Mouse (Mus musculus) neural tube, embryonic 12.5 days (tissue): ENCODE measurements around the gene Areg. TPM values are rescaled to one million over a fixed set of nuclear protein-coding genes. Genes with fewer than 3 reads are reported as not detected.

Source experiments
- ATAC-seq: fragments of 200-750 bp; cut with Nextera tagmentation; 2 replicates; pipeline ENCODE4 v1.8.0; 2017; ENCODE audit warnings: low read depth, mild to moderate bottlenecking, moderate TSS enrichment, moderate library complexity; ENCODE audit not compliant: low FRiP score
- H3K27ac ChIP-seq: fragments of 300-500 bp; sonication (generic); 2 replicates; pipeline ENCODE4 v1.5.1; 2016
- H3K27me3 ChIP-seq: fragments of 300-500 bp; sonication (generic); replicated peaks from 2 replicates; pipeline ENCODE4 v1.6.1; 2016; ENCODE audit warnings: mild to moderate bottlenecking
- H3K36me3 ChIP-seq: fragments of 300-500 bp; sonication (generic); 2 replicates; pipeline ENCODE4 v1.6.1; 2016; ENCODE audit warnings: mild to moderate bottlenecking
- H3K4me1 ChIP-seq: fragments of 300-500 bp; sonication (generic); 2 replicates; pipeline ENCODE4 v1.6.1; 2016
- H3K4me2 ChIP-seq: fragments of 300-500 bp; sonication (generic); replicated peaks from 2 replicates; pipeline ENCODE4 v1.6.1; 2016; ENCODE audit warnings: mild to moderate bottlenecking
- H3K4me3 ChIP-seq: fragments of 300-500 bp; sonication (generic); 2 replicates; pipeline ENCODE4 v1.5.1; 2016
- H3K9ac ChIP-seq: fragments of 300-500 bp; sonication (generic); 2 replicates; pipeline ENCODE4 v1.6.1; 2016; ENCODE audit warnings: mild to moderate bottlenecking
- H3K9me3 ChIP-seq: fragments of 300-500 bp; sonication (generic); 2 replicates; pipeline ENCODE4 v1.6.1; 2016; ENCODE audit warnings: mild to moderate bottlenecking
- whole genome bisulfite sequencing: fragments of 180-500 bp; shearing (Covaris S2); methylation state at CpG from one replicate; pipeline ENCODE4 v1.1.7; 2016; 5-methylcytosine and 5-hydroxymethylcytosine counted together
- polyA plus RNA-seq: library from polyadenylated mRNA; unstranded; fragments of >200 nt; fragmentation: Nextera tagmentation; extraction: Ambion mirVana; gene quantifications from 2 replicates; pipeline ENCODE4 v1.2.1, GENCODE M21; 2016

Gene Areg
- polyA plus RNA-seq = 0.47 and 0.50 TPM in 2 replicates

GRCm38 (mm10) chr5:91139446-91139873 lies at the start of gene Areg:
TSS of gene Areg (plus strand) at chr5:91139599.
- Histone ChIP-seq H3K9me3 (no peaks in the 10 kb centered on the region), H3K27me3 (peaks cover 18% of the 10 kb centered on the region), H3K27ac (no peak within 1 kb of the TSS), H3K9ac (peak within 1 kb of the TSS; percentile 45), H3K4me3 (peak within 1 kb of the TSS; percentile 59), H3K36me3 (no peaks in the 10 kb centered on the region), H3K4me2 (peak within 1 kb of the TSS; percentile 91), H3K4me1 (peaks cover 8% of the 10 kb centered on the region; the same call in 1 of the 2 replicates)
- ATAC-seq = peak; percentile 91
- WGBS = under 1% methylated on average over 44 of the region's 44 CpGs

DNA sequence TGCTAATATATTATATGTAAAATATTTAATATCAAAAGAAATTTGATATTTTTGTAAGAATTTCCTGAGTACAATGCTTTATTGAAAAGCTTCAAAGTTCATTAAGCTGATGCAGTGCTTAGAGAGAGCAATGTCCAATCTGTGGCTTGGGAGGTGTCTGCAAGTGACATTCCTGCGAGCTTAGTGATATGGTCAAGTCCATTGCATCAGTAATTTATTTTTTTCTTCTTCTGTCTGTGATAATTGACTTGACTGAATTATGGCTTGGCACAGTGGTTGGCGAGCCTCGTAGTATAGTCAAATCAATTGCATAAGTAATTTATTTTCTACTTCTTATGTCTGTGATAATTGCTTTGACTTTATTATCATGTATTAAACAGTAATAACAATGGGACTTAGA lies 49.1 kb upstream of the Areg start:
- Histone ChIP-seq H3K9ac (no peak overlapping the region), H3K4me1 (no peaks in the 10 kb centered on the region), H3K27ac (no peak overlapping the region), H3K27me3 (no peaks in the 10 kb centered on the region), H3K4me3 (no peak overlapping the region), H3K9me3 (no peaks in the 10 kb centered on the region), H3K4me2 (no peak overlapping the region), H3K36me3 (no peaks in the 10 kb centered on the region)
- no peak for ATAC-seq
- 60% methylated on average over 3 of the region's 3 CpGs for WGBS

DNA sequence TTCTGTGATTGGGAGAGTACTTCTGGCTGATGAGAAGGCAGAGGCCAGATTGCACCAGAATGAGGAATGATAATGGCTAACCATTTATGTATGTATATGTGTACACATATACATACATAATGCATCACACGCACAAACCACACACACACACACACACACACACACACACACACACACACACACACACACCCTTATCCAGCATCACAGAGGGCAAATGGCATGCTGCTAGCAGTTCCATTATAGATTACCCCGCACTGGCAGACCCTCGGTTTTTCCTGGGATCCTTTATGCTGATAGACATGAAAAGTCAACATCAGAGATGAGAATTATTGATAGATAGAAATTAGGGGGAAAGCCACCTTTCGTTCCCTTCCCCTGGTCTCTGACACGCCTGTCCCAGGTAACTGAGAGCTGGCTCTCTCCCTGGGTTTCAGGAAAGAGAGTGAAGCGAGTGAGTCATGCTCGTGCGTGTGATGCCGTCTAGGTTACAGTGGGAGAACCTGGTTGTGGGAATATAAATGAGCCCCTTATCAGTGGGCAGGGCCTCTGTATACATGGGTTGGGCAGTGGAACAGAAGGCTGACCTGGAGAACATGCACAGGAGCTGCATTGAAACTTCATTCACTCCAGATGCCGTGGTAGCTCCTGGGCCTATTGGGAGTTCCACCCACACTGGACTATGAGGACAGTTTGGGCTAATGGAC lies 41.3 kb upstream of the Areg start:
- 91% methylated on average over 10 of the region's 10 CpGs for WGBS
- no peaks in the 10 kb centered on the region for H3K9me3 ChIP-seq
- no peak overlapping the region for H3K4me2 ChIP-seq
- no peaks in the 10 kb centered on the region for H3K36me3 ChIP-seq
- no peaks in the 10 kb centered on the region for H3K27me3 ChIP-seq
- ATAC-seq = no peak
- H3K4me3 ChIP-seq = no peak overlapping the region
- no peak overlapping the region for H3K9ac ChIP-seq
- no peaks in the 10 kb centered on the region for H3K4me1 ChIP-seq
- no peak overlapping the region for H3K27ac ChIP-seq

GRCm38 (mm10) chr5:91101742-91102141 lies 37.7 kb upstream of the Areg start:
- H3K9ac ChIP-seq = no peak overlapping the region
- WGBS = 94% methylated on average over 5 of the region's 5 CpGs

GRCm38 (mm10) chr5:91103943-91104665 lies 35.3 kb upstream of the Areg start:
- WGBS = 88% methylated on average over 7 of the region's 7 CpGs
- no peak overlapping the region for H3K27ac ChIP-seq
- H3K4me3 ChIP-seq = no peak overlapping the region
- H3K9me3 ChIP-seq = no peaks in the 10 kb centered on the region
- no peaks in the 10 kb centered on the region for H3K36me3 ChIP-seq
- no peak overlapping the region for H3K4me2 ChIP-seq
- no peak overlapping the region for H3K9ac ChIP-seq
- ATAC-seq = no peak
- H3K27me3 ChIP-seq = no peaks in the 10 kb centered on the region
- H3K4me1 ChIP-seq = no peaks in the 10 kb centered on the region

More at GRCm38 (mm10) chr5:91101742-91102141, 37.7 kb upstream of the Areg start:
- Histone ChIP-seq H3K4me2 (no peak overlapping the region), H3K27ac (no peak overlapping the region), H3K4me1 (no peaks in the 10 kb centered on the region), H3K4me3 (no peak overlapping the region), H3K27me3 (no peaks in the 10 kb centered on the region), H3K36me3 (no peaks in the 10 kb centered on the region), H3K9me3 (no peaks in the 10 kb centered on the region)
- ATAC-seq = no peak

DNA sequence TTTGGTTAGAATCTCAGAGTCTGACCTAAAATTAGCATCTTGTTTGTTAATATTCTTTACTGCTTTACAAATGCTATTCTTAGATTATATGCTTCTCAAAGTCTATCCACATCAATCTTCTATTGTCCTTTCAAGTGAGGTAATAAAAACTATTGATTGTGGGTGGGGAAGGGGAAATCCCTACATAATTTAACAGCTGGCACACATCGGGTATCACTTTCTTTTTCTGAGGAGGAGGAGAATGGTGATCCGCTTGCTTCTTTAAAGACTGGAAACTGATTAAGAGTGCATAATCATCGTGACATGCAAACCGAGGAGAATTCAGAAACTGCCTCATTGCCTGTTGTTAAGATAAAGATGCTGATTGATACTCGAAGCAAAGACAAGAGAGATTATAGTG lies 33.2 kb upstream of the Areg start:
- Histone ChIP-seq H3K4me3 (no peak overlapping the region), H3K27me3 (no peaks in the 10 kb centered on the region), H3K9me3 (no peaks in the 10 kb centered on the region), H3K4me2 (no peak overlapping the region), H3K27ac (no peak overlapping the region), H3K9ac (no peak overlapping the region), H3K4me1 (no peaks in the 10 kb centered on the region), H3K36me3 (no peaks in the 10 kb centered on the region)
- 73% methylated on average over 5 of the region's 5 CpGs for WGBS
- no peak for ATAC-seq

DNA sequence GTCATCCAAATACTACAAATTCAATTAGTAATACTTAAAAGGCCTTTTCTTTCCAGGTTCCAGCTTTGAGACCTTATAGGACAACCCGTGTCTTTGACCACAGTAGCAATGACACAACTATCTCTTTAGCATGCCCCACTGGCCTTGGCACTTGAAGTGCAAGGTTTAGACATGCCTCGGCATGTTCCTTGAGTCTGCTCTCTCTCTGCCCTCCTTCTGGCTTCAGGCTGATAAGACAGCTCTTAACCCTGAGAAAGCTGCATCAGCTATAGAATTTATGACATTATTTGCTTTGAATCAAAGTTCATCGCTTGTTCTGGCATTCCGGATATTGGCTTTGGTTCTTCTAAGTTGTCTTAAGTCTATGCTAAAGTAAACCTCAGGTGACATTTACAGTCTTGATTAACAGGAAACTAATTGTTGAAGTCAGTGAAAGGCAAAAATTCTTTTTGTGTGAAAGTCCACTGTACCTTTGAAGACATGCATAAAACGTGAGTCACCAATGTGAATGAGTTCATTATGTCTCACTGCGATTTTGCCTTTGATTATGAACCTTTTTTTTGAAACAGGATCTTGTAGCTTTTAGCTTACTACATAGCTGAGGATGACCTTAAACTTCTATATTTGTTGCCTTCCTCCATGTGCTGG lies 29.3 kb upstream of the Areg start:
- Histone ChIP-seq H3K36me3 (no peaks in the 10 kb centered on the region), H3K9ac (no peak overlapping the region), H3K27ac (no peak overlapping the region), H3K4me3 (no peak overlapping the region), H3K27me3 (no peaks in the 10 kb centered on the region), H3K9me3 (no peaks in the 10 kb centered on the region), H3K4me1 (no peaks in the 10 kb centered on the region), H3K4me2 (no peak overlapping the region)
- ATAC-seq = no peak
- WGBS = 91% methylated on average over 6 of the region's 6 CpGs

DNA sequence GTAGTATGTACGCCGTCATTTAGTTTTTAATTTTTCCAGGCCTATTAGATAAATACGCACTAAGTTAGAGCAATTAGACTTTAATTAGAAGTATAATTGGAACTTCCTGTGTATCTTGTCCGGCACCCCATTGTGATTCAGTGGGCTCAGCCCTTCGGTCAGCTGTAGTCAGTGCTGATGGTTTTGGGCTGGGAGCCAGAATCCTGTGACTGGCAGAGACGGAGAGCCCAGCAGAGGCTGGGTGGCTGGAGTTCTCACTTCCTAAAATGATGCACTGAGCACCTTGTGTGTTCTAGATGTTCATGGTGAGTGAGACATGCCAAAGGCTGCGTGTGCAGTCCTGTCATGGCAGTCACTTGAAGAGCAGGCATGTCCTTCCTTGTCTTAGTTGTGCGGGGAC lies 28.4 kb upstream of the Areg start:
- Histone ChIP-seq H3K9ac (no peak overlapping the region), H3K4me1 (no peaks in the 10 kb centered on the region), H3K4me2 (no peak overlapping the region), H3K4me3 (no peak overlapping the region), H3K27ac (no peak overlapping the region), H3K9me3 (no peaks in the 10 kb centered on the region), H3K36me3 (no peaks in the 10 kb centered on the region), H3K27me3 (no peaks in the 10 kb centered on the region)
- WGBS = 92% methylated on average over 8 of the region's 8 CpGs
- ATAC-seq = no peak

- Histone ChIP-seq H3K9me3 (no peaks in the 10 kb centered on the region), H3K4me3 (no peak overlapping the region), H3K4me2 (no peak overlapping the region), H3K36me3 (no peaks in the 10 kb centered on the region), H3K9ac (no peak overlapping the region), H3K27ac (no peak overlapping the region), H3K27me3 (no peaks in the 10 kb centered on the region), H3K4me1 (no peaks in the 10 kb centered on the region)
- 81% methylated on average over 2 of the region's 2 CpGs for WGBS
- ATAC-seq = no peak
Observed at GRCm38 (mm10) chr5:91113967-91114366, 25.4 kb upstream of the Areg start.

- Histone ChIP-seq H3K4me1 (no peaks in the 10 kb centered on the region), H3K9me3 (no peaks in the 10 kb centered on the region), H3K36me3 (no peaks in the 10 kb centered on the region), H3K27ac (no peak overlapping the region), H3K4me3 (no peak overlapping the region), H3K4me2 (no peak overlapping the region), H3K27me3 (no peaks in the 10 kb centered on the region), H3K9ac (no peak overlapping the region)
- no peak for ATAC-seq
- 85% methylated on average over 1 of the region's 1 CpGs for WGBS
Observed at GRCm38 (mm10) chr5:91114574-91114973, 24.8 kb upstream of the Areg start.

GRCm38 (mm10) chr5:91118618-91119017 lies 20.8 kb upstream of the Areg start:
- Histone ChIP-seq H3K36me3 (no peaks in the 10 kb centered on the region), H3K4me2 (no peak overlapping the region), H3K9me3 (no peaks in the 10 kb centered on the region), H3K4me3 (no peak overlapping the region), H3K4me1 (no peaks in the 10 kb centered on the region), H3K9ac (no peak overlapping the region), H3K27me3 (no peaks in the 10 kb centered on the region), H3K27ac (no peak overlapping the region)
- no peak for ATAC-seq

- H3K36me3 ChIP-seq = no peaks in the 10 kb centered on the region
- no peak overlapping the region for H3K9ac ChIP-seq
- no peak overlapping the region for H3K4me3 ChIP-seq
- no peaks in the 10 kb centered on the region for H3K4me1 ChIP-seq
- WGBS = 82% methylated on average over 4 of the region's 4 CpGs
- H3K27me3 ChIP-seq = no peaks in the 10 kb centered on the region
- H3K27ac ChIP-seq = no peak overlapping the region
- ATAC-seq = no peak
- no peaks in the 10 kb centered on the region for H3K9me3 ChIP-seq
- no peak overlapping the region for H3K4me2 ChIP-seq
Observed at GRCm38 (mm10) chr5:91123404-91123803, 16.0 kb upstream of the Areg start.
